Mouse (Mus musculus): Measurements from ENCODE around the gene Usp13.

Gene Usp13

DNA sequence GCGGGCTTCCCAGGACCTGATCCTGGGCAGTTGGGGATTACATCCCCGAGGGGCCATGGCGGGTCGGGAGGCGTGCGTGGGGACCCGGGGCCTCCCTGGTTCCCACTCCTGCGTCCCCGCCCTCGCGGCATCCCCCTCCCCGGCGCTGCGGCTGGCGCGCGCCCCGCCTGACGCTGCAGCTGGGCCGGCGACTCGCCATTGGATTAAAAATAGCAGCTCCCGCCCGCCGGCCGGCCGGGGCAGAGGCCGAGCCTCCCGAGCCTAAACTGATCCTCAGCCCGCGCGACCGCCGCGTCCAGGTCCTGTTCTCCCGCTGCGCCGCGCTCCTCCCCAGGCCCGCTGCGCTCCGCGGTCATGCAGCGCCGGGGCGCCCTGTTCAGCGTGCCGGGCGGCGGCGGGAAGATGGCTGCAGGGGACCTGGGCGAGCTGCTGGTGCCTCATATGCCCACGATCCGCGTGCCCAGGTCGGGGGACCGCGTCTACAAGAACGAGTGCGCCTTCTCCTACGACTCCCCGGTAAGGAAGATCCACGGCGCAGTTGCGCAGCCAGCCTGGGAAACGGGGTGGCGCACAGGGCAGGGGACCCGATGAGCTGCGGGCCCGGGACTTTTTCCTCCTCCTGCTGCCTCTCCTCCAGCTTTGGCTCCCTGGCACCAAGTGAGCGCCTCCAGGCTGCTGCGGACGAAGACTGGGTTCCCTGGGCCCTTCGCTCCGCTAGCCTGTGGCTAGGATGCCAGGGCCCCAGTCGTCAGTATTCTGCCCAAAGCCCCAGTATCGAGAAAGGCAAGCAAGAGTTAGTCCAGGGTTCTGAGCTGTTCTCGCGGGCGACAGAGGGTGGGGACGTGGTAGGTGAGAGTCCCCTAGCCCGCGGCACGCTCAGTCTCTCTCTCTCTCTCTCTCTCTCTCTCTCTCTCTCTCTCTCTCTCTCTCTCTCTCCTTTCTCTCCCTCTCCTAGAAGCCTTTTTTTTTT is at the start of gene Usp13:
Gene Usp13 (plus strand): TSS at position 190 of the 970 bp plus-strand sequence.
- no peak for DNase-seq (ENCODE audit: extremely low read depth, insufficient read length, low spot score)

GRCm38 (mm10) chr3:32770781-32771180 is 46.6 kb upstream of the Usp13 start:
- no peak for DNase-seq (ENCODE audit: extremely low read depth, insufficient read length, low spot score)

- DNase-seq (ENCODE audit: extremely low read depth, insufficient read length, low spot score) = no peak
Observed at GRCm38 (mm10) chr3:32817001-32817356, 367 bp upstream of the Usp13 start.

- no peak for DNase-seq (ENCODE audit: extremely low read depth, insufficient read length, low spot score)
Observed at GRCm38 (mm10) chr3:32818327-32818900, 1.1 kb downstream of the Usp13 start.

DNA sequence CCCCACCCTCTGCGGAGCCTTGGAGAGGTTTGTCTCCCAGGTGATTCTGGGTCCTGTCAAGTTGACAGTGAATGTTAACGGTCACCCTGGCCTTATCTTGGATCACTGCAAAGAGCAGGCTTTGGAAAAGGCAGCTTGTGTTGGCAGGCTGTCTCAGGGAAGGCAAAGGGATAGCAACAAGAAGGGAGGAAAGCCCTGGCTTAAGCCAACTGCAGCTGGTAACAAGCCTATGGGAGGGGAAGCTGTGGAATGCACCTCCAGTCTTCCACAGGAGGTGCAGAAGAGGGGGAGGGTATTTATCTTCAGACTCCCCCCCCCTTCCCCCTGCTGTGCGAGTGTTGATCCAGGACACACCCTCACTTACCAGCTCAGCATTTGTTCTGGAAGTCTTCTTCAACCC is 5.3 kb downstream of the Usp13 start:
- DNase-seq (ENCODE audit: extremely low read depth, insufficient read length, low spot score) = no peak

GRCm38 (mm10) chr3:32824923-32825322 is 7.6 kb downstream of the Usp13 start:
- no peak for DNase-seq (ENCODE audit: extremely low read depth, insufficient read length, low spot score)

- no peak for DNase-seq (ENCODE audit: extremely low read depth, insufficient read length, low spot score)
Observed at GRCm38 (mm10) chr3:32825964-32826479, 8.7 kb downstream of the Usp13 start.

GRCm38 (mm10) chr3:32826701-32827100 is 9.4 kb downstream of the Usp13 start:
- DNase-seq (ENCODE audit: extremely low read depth, insufficient read length, low spot score) = no peak

- DNase-seq (ENCODE audit: extremely low read depth, insufficient read length, low spot score) = no peak
Observed at GRCm38 (mm10) chr3:32833871-32834270, 16.5 kb downstream of the Usp13 start.

- DNase-seq (ENCODE audit: extremely low read depth, insufficient read length, low spot score) = no peak
Observed at GRCm38 (mm10) chr3:32837847-32838246, 20.5 kb downstream of the Usp13 start.

GRCm38 (mm10) chr3:32856362-32857107 is 39.2 kb downstream of the Usp13 start:
- DNase-seq (ENCODE audit: extremely low read depth, insufficient read length, low spot score) = no peak

GRCm38 (mm10) chr3:32871081-32871480 is 53.7 kb downstream of the Usp13 start:
- DNase-seq (ENCODE audit: extremely low read depth, insufficient read length, low spot score) = no peak

DNA sequence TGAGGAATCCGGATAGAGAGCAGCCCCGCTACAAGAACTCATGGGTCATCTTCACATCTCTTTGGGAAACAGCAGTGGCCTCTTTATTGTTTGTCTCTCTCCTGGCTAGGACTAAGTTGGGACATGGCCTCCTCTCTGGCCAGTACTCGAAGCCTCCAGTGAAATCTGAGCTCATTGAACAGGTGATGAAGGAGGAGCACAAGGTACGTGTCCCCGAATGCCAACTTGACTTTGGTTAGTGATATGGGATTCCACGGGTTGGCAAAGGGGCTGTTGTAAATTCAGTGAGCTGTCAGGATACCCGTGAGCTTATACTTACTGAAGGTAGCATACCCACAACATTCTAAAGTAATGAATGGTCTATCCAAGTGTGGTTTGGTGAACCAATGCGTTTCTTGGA is 69.0 kb downstream of the Usp13 start:
- DNase-seq (ENCODE audit: extremely low read depth, insufficient read length, low spot score) = no peak

DNA sequence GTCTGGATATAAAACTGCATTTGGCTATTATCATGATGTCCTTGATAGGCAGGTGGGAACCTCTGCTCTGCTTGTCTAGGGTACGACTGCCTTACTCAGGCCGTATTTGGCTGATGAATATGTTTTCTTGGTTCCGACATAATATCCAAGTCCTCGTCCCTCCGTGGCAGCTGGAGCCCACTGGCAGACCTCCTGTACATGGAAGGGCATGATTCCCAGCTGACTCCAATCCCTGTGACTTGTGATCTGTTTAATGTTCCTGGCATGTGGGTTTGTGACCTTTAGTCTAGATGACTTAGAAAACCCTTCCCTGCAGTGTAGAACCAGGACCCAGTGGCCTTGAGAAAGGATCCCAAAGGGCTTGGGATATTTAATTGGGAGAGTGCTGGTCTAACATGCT is 71.5 kb downstream of the Usp13 start:
- no peak for DNase-seq (ENCODE audit: extremely low read depth, insufficient read length, low spot score)

DNA sequence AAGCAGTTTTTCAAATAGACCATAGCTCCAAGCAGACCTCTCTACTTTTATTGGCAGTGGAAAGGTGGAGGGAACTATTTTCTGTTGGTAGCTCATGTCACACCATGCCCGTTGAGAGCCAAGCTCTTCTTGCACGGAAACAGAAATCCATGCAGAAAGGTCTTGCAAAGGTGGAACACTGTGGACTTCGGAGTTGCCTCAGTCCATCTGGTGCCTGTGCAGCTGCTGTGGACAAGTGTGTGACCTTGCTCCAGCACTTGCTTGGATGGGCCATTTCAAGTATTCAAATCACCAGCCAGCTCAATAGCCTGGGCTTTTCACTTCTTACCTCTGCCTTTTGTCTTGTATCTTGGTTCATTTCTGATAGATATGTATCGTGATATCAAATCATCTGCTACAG is 72.8 kb downstream of the Usp13 start:
- no peak for DNase-seq (ENCODE audit: extremely low read depth, insufficient read length, low spot score)

DNA sequence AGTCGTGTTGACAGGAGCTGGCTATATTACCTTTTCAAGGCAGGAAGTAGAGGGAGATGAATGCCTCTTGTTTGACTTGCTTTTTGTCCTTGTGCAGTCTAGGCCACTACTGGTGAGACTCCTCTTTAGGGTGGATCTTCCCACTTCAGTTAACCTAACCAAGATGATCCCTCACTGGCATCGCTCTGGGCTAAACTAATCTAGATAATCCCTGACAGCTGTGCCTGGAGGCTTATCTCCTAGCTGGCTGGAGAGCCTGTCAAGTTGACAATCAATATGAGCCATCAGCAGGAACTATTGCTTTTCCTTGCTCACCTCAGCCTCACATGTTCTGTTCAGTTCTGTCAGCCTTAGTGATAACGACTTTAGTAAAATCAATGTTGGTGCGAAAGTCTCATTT is 86.1 kb downstream of the Usp13 start:
- no peak for DNase-seq (ENCODE audit: extremely low read depth, insufficient read length, low spot score)

GRCm38 (mm10) chr3:32904599-32904998 is 87.3 kb downstream of the Usp13 start:
- DNase-seq (ENCODE audit: extremely low read depth, insufficient read length, low spot score) = no peak

GRCm38 (mm10) chr3:32905850-32906779 is 88.8 kb downstream of the Usp13 start:
- DNase-seq (ENCODE audit: extremely low read depth, insufficient read length, low spot score) = no peak

GRCm38 (mm10) chr3:32908400-32908799 is 91.1 kb downstream of the Usp13 start:
- no peak for DNase-seq (ENCODE audit: extremely low read depth, insufficient read length, low spot score)

GRCm38 (mm10) chr3:32910071-32910551 is 92.8 kb downstream of the Usp13 start:
- DNase-seq (ENCODE audit: extremely low read depth, insufficient read length, low spot score) = no peak

All from 3134 (cell line).